Mouse (Mus musculus) CH12.LX (cell line): ENCODE results near the gene Glp2r. TPM values are rescaled to one million over a fixed set of nuclear protein-coding genes. Genes with fewer than 3 reads are reported as not detected.

ENCODE experiments used
- DNase-seq: peaks from one replicate; pipeline ENCODE4 v3.0.0-alpha.2; 2013; ENCODE audit errors: extremely low read depth
- H3K27ac ChIP-seq: 2 replicates; pipeline ENCODE4 v1.5.1; 2012; ENCODE audit warnings: low read depth, mild to moderate bottlenecking, control low read depth, moderate library complexity; ENCODE audit not compliant: insufficient read depth
- H3K27me3 ChIP-seq: replicated peaks from 2 replicates; pipeline ENCODE3; 2012; ENCODE audit warnings: inconsistent platforms
- H3K36me3 ChIP-seq, 2 experiments: replicated peaks in 1 of 2; 2 replicates each; pipeline versions ENCODE3 to v1.6.1; 2012; ENCODE audit warnings: inconsistent platforms in 1 of 2, low read length in 1 of 2, mild to moderate bottlenecking in 1 of 2, mixed read lengths in 1 of 2, moderate library complexity in 1 of 2; ENCODE audit not compliant: control insufficient read depth in 1 of 2, insufficient read depth in 1 of 2
- H3K4me1 ChIP-seq, 2 experiments: 2 replicates each; pipeline ENCODE4 v1.6.1; 2012; ENCODE audit warnings: inconsistent platforms in 1 of 2, moderate library complexity in 1 of 2; ENCODE audit not compliant: insufficient read depth in 2 of 2, control insufficient read depth in 1 of 2
- H3K4me2 ChIP-seq: 2 replicates; pipeline ENCODE4 v1.6.1; 2012; ENCODE audit warnings: low read depth, mild to moderate bottlenecking, control low read depth; ENCODE audit not compliant: poor library complexity, insufficient read depth, severe bottlenecking
- H3K4me3 ChIP-seq, 3 experiments: fragments of 150-350 bp in 1 of 3; sonication (generic) in 1 of 3; replicated peaks in 1 of 3; 2 replicates each; pipeline versions ENCODE3 to v1.5.1; 2011 to 2012; ENCODE audit warnings: low read depth in 2 of 3, low read length in 2 of 3, mild to moderate bottlenecking in 2 of 3, moderate library complexity in 2 of 3, control low read depth in 1 of 3, improper control_type of control experiment in 1 of 3, inconsistent platforms in 1 of 3, mixed read lengths in 1 of 3; ENCODE audit not compliant: poor library complexity in 1 of 3
- H3K79me2 ChIP-seq: replicated peaks from 2 replicates; pipeline ENCODE4 v1.6.1; 2012; ENCODE audit warnings: mild to moderate bottlenecking, moderate library complexity; ENCODE audit not compliant: control insufficient read depth, poor library complexity, insufficient read depth, severe bottlenecking; ENCODE audit errors: extremely low read depth
- H3K9ac ChIP-seq: 2 replicates; pipeline ENCODE4 v1.6.1; 2012; ENCODE audit warnings: low read depth, mild to moderate bottlenecking, control low read depth, moderate library complexity; ENCODE audit not compliant: insufficient read depth
- H3K9me3 ChIP-seq: replicated peaks from 2 replicates; pipeline ENCODE3; 2012; ENCODE audit warnings: low read length, inconsistent platforms, mixed read lengths
- CHD1 ChIP-seq: IDR thresholded peaks from 2 replicates; pipeline ENCODE4 v1.6.1; 2012; ENCODE audit warnings: low read depth, low read length, improper control_type of control experiment, inconsistent platforms
- E2F4 ChIP-seq: IDR thresholded peaks from 2 replicates; pipeline ENCODE4 v1.6.1; 2011; ENCODE audit warnings: low read depth, low read length, improper control_type of control experiment; ENCODE audit not compliant: insufficient replicate concordance
- EP300 ChIP-seq: IDR thresholded peaks from 2 replicates; pipeline ENCODE4 v1.6.1; 2011; ENCODE audit warnings: low read length, improper control_type of control experiment
- KAT2A ChIP-seq: IDR thresholded peaks from 2 replicates; pipeline ENCODE4 v1.6.1; 2012; ENCODE audit warnings: low read length, improper control_type of control experiment, inconsistent platforms; ENCODE audit not compliant: insufficient replicate concordance
- MAX ChIP-seq: IDR thresholded peaks from 2 replicates; pipeline ENCODE4 v1.6.1; 2011; ENCODE audit warnings: low read length, improper control_type of control experiment
- MAZ ChIP-seq: IDR thresholded peaks from 2 replicates; pipeline ENCODE4 v1.6.1; 2012; ENCODE audit warnings: low read depth, mild to moderate bottlenecking, inconsistent platforms, low read length, improper control_type of control experiment, moderate library complexity
- MEF2A ChIP-seq: IDR thresholded peaks from 2 replicates; pipeline ENCODE4 v1.6.1; 2014; ENCODE audit warnings: low read depth, mild to moderate bottlenecking, inconsistent platforms, low read length, improper control_type of control experiment, borderline replicate concordance
- MXI1 ChIP-seq: IDR thresholded peaks from 2 replicates; pipeline ENCODE4 v1.6.1; 2011; ENCODE audit warnings: mild to moderate bottlenecking, low read depth, low read length, improper control_type of control experiment
- MYC ChIP-seq: IDR thresholded peaks from 2 replicates; pipeline ENCODE4 v1.6.1; 2011; ENCODE audit warnings: low read depth, mild to moderate bottlenecking, improper control_type of control experiment, low read length
- NRF1 ChIP-seq: IDR thresholded peaks from 2 replicates; pipeline ENCODE4 v1.6.1; 2014; ENCODE audit warnings: low read depth, mild to moderate bottlenecking, inconsistent platforms, low read length, improper control_type of control experiment, moderate library complexity
- PAX5 ChIP-seq: IDR thresholded peaks from 2 replicates; pipeline ENCODE4 v1.6.1; 2012; ENCODE audit warnings: low read length, inconsistent platforms, mixed read lengths
- SMC3 ChIP-seq: IDR thresholded peaks from 2 replicates; pipeline ENCODE4 v1.6.1; 2011; ENCODE audit warnings: low read depth, low read length, improper control_type of control experiment
- TBP ChIP-seq: conservative IDR thresholded peaks from 2 replicates; pipeline ENCODE4 v1.6.1; 2011; ENCODE audit warnings: low read depth, low read length, improper control_type of control experiment
- TCF12 ChIP-seq: IDR thresholded peaks from 2 replicates; pipeline ENCODE4 v1.6.1; 2014; ENCODE audit warnings: low read depth, mild to moderate bottlenecking, inconsistent platforms, low read length, improper control_type of control experiment
- USF1 ChIP-seq: IDR thresholded peaks from 2 replicates; pipeline ENCODE4 v1.6.1; 2014; ENCODE audit warnings: low read depth, mild to moderate bottlenecking, inconsistent platforms, low read length, improper control_type of control experiment
- USF2 ChIP-seq: conservative IDR thresholded peaks from 2 replicates; pipeline ENCODE4 v1.6.1; 2011; ENCODE audit warnings: low read depth, low read length, improper control_type of control experiment
- ZKSCAN1 ChIP-seq: IDR thresholded peaks from 2 replicates; pipeline ENCODE4 v1.6.1; 2012; ENCODE audit warnings: low read depth, inconsistent platforms, low read length, improper control_type of control experiment, borderline replicate concordance
- ZNF384 ChIP-seq: IDR thresholded peaks from 2 replicates; pipeline ENCODE4 v1.6.1; 2012; ENCODE audit warnings: low read depth, low read length, improper control_type of control experiment, inconsistent platforms
- dilution Hi-C: fragments of 300-500 bp; cut with MboI; formaldehyde crosslinking; loops from 2 replicates; pipeline ENCODE4 v1.14.3; 2020; ENCODE audit warnings: low sequenced_read_pairs; ENCODE audit not compliant: extremely low pct_unique_long_range_greater_than_20kb, extremely low pct_ligation_motif_present
- in situ Hi-C: fragments of 300-500 bp; cut with MboI; formaldehyde crosslinking; loops from 3 replicates; pipeline ENCODE4 v1.14.3; 2019; ENCODE audit warnings: low sequenced_read_pairs, low pct_ligation_motif_present, low pct_unique_long_range_greater_than_20kb, mixed read lengths
- polyA plus RNA-seq: library from polyadenylated mRNA; unstranded; fragments of >175 nt; gene quantifications from 2 replicates; pipeline ENCODE4 v1.2.1, GENCODE M21; 2012; ENCODE audit warnings: low read depth; ENCODE audit not compliant: insufficient read length
- total RNA-seq, 2 experiments: library from RNA; depleted of rRNA; stranded (reverse); fragments of 300-350 nt in 1 of 2; fragments of >200 nt in 1 of 2; gene quantifications; 2 replicates each; pipeline ENCODE4 v1.2.3; 2012 to 2014

Glp2r gene
- total and polyA plus RNA-seq, 3 experiments = 0.04 to 0.09 (median 0.07) TPM

- no peak for TF ChIP-seq USF2
- TF ChIP-seq E2F4 = peak; percentile 68; the same call in 1 of the 2 replicates
- peak; percentile 47; the same call in 1 of the 2 replicates for TF ChIP-seq TBP
- peak; percentile 83; the same call in 1 of the 2 replicates for TF ChIP-seq MXI1
- no peak for TF ChIP-seq ZKSCAN1
- peak; percentile 100 for TF ChIP-seq MEF2A
Observed at GRCm38 (mm10) chr11:67734597-67734996, 36.4 kb downstream of the Glp2r start (continued).

- Histone ChIP-seq H3K27ac (peak overlapping the region; percentile 66), H3K4me3 (no peak overlapping the region), H3K79me2 (no peaks in the 10 kb centered on the region), H3K27me3 (no peaks in the 10 kb centered on the region), H3K36me3 (peaks cover 0 to 2% of the 10 kb centered on the region in 2 experiments), H3K9ac (no peak overlapping the region), H3K4me1 (peaks cover 31 to 65% of the 10 kb centered on the region in 2 experiments), H3K9me3 (peaks cover 16% of the 10 kb centered on the region), H3K4me2 (no peak overlapping the region)
- in situ Hi-C loops = no loop called here
- no peak for DNase-seq
- TF ChIP-seq ZNF384 (peak; percentile 40; the same call in 1 of the 2 replicates), KAT2A (no peak), NRF1 (no peak), MEF2A (no peak), TCF12 (no peak)
- dilution Hi-C loops = no loop called here
Observed at GRCm38 (mm10) chr11:67733726-67734125, 37.2 kb downstream of the Glp2r start.

DNA sequence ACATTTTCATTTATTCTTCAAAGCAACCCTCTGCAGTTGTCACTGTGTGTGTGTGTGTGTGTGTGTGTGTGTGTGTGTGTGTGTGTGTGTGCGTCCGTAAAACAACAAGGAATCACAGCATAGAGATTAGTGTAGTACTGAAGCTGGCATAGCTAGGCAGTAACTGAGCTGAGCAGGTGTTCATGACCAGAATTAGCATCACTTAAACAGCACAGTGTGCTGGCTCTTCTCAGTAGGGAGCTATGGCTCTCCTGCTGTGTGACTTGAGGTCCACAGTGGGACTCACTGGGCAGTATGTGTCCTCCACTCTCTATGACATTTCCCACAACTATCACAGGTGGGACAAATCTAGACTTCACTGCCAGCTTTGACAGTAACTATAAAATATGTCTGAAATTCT lies 39.9 kb downstream of the Glp2r start:
- Histone ChIP-seq H3K4me1 (peaks cover 17 to 39% of the 10 kb centered on the region in 2 experiments), H3K9me3 (peaks cover 24% of the 10 kb centered on the region), H3K79me2 (no peaks in the 10 kb centered on the region), H3K4me2 (no peak overlapping the region), H3K27ac (no peak overlapping the region; the same call in 1 of the 2 replicates), H3K27me3 (no peaks in the 10 kb centered on the region), H3K4me3 (no peak overlapping the region)
- dilution Hi-C loops = no loop called here
- TF ChIP-seq SMC3 (no peak), MAZ (no peak), MYC (no peak), MAX (no peak), USF1 (no peak), PAX5 (no peak), NRF1 (no peak), MXI1 (no peak), CHD1 (no peak), EP300 (no peak)
- TF ChIP-seq, all 38 proteins: peak for 0
- peaks cover 0 to 2% of the 10 kb centered on the region in 2 experiments for H3K36me3 ChIP-seq
- no peak for DNase-seq
- no peak overlapping the region for H3K9ac ChIP-seq
- in situ Hi-C loops = no loop called here
